Mouse (Mus musculus) embryonic stem cell, embryonic (primary cell): ENCODE data around the gene Plekhg1.

ENCODE experiments used
- CTCF ChIA-PET, 4 experiments: fragments of 300-600 bp in 2 of 4; fragments of 350-600 bp in 2 of 4; sonication (Branson Sonifier 250); formaldehyde crosslinking; loops; one replicate each; lab custom pipeline; 2022; ENCODE audit warnings: inconsistent platforms in 2 of 4; lab: Charles Lee
- POLR2A ChIA-PET, 4 experiments: fragments of 300-600 bp in 2 of 4; fragments of 350-600 bp in 2 of 4; sonication (Branson Sonifier 250); formaldehyde crosslinking; loops; one replicate each; lab custom pipeline; 2022; ENCODE audit warnings: antibody characterized with exemption in 4 of 4, inconsistent platforms in 1 of 4; lab: Charles Lee

The Plekhg1 gene

DNA sequence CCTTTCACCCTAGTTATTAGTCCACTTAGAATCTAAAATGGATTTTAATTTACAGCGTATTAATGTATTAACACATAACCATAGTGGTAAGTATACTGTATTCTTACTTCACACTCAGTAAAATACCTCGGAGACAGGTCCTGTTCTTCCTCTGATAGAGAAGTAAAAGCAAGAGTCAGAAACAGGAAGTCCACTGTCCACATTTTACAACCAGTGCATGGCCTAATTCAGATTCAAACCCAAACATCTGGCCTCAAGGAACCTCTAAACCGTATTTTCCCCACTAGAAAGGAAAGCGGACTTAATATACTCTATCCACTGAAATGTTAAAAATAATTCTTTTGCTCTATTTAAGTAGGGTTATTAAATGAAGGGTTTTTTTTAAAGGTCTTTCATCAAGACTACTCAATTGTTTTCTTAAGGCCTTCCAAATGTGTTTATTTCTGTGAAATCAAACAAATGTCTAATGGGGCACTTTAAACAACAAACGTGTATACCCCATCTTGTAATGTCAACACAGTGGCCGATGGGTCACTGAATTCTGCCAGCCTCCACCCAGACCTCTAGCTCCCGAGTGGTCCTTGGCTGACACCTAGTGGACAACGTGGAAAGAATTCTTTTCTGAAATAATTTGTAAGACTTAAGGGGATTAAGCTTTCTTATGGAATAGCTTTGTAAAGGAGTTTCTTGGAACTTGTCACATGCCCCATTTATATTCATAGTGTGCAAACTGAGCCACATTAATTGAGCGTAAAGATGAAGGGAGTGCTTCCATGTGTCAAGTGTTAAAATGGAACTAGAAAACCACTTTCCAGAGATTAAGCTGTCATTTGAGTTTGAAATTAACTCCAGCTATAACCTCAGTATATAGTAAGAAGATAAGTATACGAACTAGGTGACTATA, 203.6 kb downstream of the Plekhg1 start:
- POLR2A ChIA-PET: interaction anchor here in 3 of 4 experiments (0.6 to 2.0 kb wide), 33 partner anchors 8 to 447 kb away, joined by 3 to 11 read pairs (median 4); partner anchors contain the start of gene Mthfd1l (in 2 of the 3)
- CTCF ChIA-PET: interaction anchor here (0.5 to 2.1 kb wide), 58 partner anchors 9 to 784 kb away, joined by 3 to 25 read pairs (median 4); partner anchors contain the start of genes Mthfd1l (in 2 of the 4) and Plekhg1 (in 2 of the 4)

DNA sequence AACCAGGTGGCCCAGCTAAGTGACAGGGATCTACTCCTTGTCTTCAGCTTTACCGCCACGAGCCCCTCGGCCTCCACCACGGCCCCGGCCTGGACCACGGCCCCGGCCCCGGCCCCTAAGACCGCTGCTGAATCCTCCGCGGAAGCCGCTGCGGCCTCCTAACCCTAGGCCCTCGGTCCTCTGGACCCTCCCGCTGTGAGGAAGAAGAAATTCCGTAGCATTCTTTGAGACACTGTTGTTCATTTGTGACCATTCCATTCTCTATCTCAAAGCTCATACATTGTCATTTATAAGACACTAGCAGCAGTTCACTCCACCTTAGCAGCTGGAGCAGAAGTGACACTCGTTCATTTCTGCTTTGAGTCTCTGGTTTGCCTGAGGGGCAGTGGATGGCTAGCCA, 206.7 kb downstream of the Plekhg1 start:
- ChIA-PET POLR2A (interaction anchor here in 2 of 4 experiments (1.0 to 1.2 kb wide), 3 partner anchors 26 to 46 kb away, joined by 3 to 4 read pairs (median 3); partner anchors contain the start of gene Mthfd1l (in 1 of the 2)), CTCF (interaction anchor here in 1 of 4 experiments (0.6 kb wide), 1 partner anchor 12 kb away, joined by 11 read pairs; no protein-coding TSS in a partner anchor)

DNA sequence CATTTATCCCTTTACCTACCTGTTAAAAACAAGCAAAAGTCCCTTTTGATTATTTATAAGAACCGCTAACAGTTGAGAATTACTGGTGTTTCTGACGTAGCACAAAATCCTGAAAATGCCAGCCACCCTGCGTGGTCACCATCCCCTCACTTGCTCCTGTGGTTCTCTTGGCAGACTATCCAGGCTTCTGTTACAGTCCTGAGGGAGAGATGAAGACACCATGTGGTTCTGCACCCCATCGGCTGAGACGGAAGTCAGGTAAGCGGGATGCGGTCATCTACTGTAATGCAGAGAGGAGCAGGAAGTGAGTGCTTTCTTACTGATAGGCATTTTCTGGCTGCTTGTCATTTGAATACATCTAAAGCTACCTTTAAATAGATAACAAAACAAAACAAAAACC, 207.2 kb downstream of the Plekhg1 start:
- CTCF ChIA-PET: no interaction called here
- POLR2A ChIA-PET: interaction anchor here in 2 of 4 experiments (1.0 to 1.6 kb wide), 4 partner anchors 25 to 46 kb away, joined by 3 to 4 read pairs (median 3); partner anchors contain the start of gene Mthfd1l (in 1 of the 2)

DNA sequence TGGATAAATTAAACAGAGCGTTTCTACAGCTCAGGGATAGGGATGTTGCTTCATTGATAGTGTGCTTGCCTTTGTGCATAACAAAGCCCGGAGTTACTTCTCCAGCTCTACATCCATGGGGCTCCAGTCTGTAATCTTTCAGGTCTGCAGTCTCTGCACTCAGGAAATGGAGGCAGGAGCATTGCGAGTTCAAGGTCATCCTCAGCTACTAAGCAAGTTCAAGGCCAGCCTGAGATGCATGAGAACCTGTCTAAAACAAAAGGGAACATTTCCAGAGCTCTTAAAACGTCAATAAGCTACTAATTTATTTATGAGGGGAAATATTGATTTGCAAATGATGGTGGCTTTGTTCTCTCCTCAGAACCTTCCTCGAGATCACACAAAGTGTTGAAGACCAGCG, 209.1 kb downstream of the Plekhg1 start:
- ChIA-PET CTCF (interaction anchor here (0.7 to 1.5 kb wide), 6 partner anchors 9 to 1278 kb away, joined by 3 to 11 read pairs (median 3); no protein-coding TSS in a partner anchor), POLR2A (interaction anchor here (0.7 to 4.2 kb wide), 19 partner anchors 8 to 484 kb away, joined by 3 to 21 read pairs (median 3); partner anchors contain the start of gene Mthfd1l (in 2 of the 4))

DNA sequence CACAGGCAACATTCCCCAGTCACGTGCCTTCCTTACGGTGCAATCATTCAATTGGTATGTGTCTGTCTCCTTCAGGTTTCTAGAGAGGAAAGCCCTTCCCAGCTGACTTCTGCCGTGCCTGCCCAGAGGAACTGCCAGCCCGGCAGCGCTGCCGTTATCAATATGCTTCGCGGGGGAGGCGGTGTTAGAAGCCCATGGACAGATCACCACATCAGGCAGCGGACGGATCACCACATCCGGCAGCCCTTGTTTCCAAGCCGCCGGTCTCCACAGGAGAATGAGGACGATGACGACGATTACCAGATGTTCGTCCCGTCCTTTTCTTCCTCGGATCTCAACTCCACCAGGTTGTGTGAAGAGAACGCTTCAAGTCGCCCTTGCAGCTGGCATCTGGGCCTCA, 216.3 kb downstream of the Plekhg1 start:
- ChIA-PET POLR2A (interaction anchor here in 2 of 4 experiments (1.0 to 1.7 kb wide), 4 partner anchors 9 to 22 kb away, joined by 3 to 7 read pairs (median 3); partner anchors contain the start of gene Mthfd1l (in 1 of the 2)), CTCF (interaction anchor here in 1 of 4 experiments (1.8 kb wide), 1 partner anchor 16 kb away, joined by 6 read pairs; the partner anchor contains the start of gene Mthfd1l)

DNA sequence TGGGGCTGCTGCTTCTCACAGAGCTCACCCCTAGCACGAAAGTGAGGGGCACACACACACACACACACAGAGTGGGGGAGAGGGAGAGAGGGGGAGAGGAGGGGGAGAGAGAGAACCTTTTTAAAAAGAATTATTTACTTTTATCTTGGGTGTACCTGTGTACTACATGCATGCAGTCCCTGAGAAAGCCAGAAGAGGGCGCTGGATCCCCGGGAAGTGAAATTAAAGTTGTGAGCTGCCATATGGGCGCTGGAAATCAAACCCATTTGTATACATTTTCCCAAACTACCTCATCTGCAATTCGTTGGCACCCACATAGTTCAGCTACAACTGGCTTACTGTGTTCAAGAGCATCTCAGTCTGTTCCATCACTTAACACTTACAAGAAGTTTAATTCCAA, 218.4 kb downstream of the Plekhg1 start:
- CTCF ChIA-PET: interaction anchor here (0.6 to 3.3 kb wide), 20 partner anchors 8 to 235 kb away, joined by 3 to 11 read pairs (median 3); partner anchors contain the start of gene Mthfd1l (in 2 of the 4)
- POLR2A ChIA-PET: interaction anchor here (0.5 to 1.4 kb wide), 10 partner anchors 9 to 152 kb away, joined by 3 to 10 read pairs (median 4); partner anchors contain the start of gene Mthfd1l (in 3 of the 4)

DNA sequence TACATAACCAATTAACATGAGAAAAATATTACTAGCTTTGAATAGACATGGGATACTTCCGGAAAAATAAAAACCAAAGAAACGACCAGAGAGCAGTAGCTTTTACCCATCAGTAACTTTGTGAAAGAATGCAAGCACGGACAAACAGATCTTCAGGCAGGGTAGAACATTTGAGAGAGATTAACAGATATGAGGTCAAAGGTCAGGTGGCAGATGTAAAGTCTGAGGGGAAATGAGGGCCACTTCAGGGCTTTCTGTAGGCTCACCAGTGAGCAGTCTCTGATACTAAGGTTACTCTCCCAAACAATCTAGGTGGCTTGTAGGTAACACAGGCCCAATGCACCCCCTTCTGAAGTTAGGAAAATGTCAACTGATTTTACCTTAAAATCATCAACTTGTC, 228.9 kb downstream of the Plekhg1 start:
- ChIA-PET POLR2A (interaction anchor here in 2 of 4 experiments (0.5 to 1.0 kb wide), 5 partner anchors 14 to 330 kb away, joined by 3 to 6 read pairs (median 3); no protein-coding TSS in a partner anchor), CTCF (interaction anchor here in 1 of 4 experiments (1.9 kb wide), 1 partner anchor 401 kb away, joined by 6 read pairs; no protein-coding TSS in a partner anchor)

DNA sequence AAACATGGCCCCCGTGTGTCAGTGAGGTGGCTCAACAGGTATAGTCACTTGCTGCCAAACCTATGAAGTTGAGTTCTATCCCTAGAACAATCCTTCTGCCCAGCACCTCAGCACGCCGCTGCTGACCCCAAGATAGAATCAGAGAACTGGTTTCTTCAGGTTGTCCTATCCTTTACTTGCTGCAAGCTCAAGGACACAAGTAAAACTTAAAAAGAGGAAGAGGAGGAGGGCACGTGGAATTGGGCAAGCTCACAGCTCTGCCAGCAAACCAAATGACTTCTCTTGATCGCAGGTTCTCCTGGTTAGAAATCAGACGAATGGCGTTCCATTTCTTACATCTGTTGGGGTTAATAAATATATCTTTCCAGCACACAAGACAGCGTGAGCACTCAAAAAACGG, 232.1 kb downstream of the Plekhg1 start:
- ChIA-PET CTCF (interaction anchor here in 3 of 4 experiments (0.5 to 1.3 kb wide), 14 partner anchors 12 to 439 kb away, joined by 3 to 10 read pairs (median 4); no protein-coding TSS in a partner anchor), POLR2A (interaction anchor here (0.6 to 9.1 kb wide), 77 partner anchors 8 to 460 kb away, joined by 3 to 76 read pairs (median 4); partner anchors contain the start of genes Armt1 (in 2 of the 4), Rmnd1 (in 2 of the 4) and Plekhg1 (in 1 of the 4))

DNA sequence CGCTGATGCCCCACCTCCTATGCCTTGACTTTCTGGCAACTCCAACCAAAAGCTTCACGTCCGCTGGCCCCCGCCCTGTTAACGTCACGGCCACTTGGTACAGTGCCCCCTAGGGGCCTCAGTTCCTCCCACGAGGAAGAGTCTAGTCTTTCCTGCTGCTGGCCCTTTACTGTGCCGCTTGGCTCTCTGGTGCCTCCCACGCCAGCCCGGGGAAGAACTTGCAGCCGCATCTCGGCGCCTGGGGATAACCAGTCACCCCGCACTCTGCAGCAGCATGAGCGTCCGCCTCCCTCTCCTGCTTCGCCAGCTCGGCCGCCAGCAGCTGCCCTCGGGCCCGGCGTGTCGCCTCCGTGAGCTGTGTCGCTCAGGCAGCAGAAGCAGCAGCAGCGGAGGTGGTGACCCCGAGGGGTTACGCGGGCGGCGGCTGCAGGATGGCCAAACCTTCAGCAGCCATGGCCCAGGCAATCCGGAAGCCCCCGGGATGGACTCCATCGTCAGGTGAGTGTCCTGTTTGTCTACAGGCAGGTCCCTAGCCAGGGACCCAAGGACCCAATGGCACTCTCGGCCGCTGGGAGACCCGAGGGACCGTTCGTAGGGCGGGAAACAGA, 232.9 kb downstream of the Plekhg1 start, which contains the start of gene Mthfd1l:
Mthfd1l (plus strand) TSS at position 138 of the 608 bp plus-strand sequence.
- CTCF ChIA-PET: interaction anchor here in 3 of 4 experiments (0.5 to 1.3 kb wide), 15 partner anchors 13 to 1651 kb away, joined by 3 to 10 read pairs (median 4); no protein-coding TSS in a partner anchor
- POLR2A ChIA-PET: interaction anchor here (0.6 to 9.1 kb wide), 80 partner anchors 9 to 459 kb away, joined by 3 to 76 read pairs (median 4); partner anchors contain the start of genes Armt1 (in 2 of the 4), Rmnd1 (in 2 of the 4) and Plekhg1 (in 1 of the 4)

DNA sequence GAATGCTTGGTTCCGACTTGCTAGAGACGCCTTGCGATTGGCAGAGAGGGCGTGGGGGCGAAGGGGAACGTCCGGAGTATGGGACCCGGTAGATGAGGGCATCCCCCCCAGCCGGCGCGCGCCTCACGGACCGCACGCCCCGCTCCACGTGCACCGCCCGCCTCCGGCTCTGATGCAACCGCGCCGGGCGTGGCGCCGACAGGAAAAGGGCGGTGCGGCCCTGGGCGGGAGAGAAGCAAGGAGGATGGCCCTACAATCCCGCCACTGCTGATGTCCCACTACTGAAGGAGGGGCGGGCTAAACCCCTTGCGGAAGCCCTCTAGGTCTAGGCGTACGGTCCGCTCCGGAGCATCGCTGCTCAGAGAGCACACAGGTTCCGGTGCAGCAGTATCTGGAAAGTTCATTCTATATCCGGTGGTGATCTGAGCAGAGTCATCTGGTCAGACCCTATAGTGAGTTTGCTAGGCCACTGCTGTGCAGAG, 233.5 kb downstream of the Plekhg1 start:
- ChIA-PET CTCF (interaction anchor here in 1 of 4 experiments (1.2 to 1.3 kb wide), 2 partner anchors 15 to 404 kb away, joined by 4 to 10 read pairs; no protein-coding TSS in a partner anchor), POLR2A (interaction anchor here in 3 of 4 experiments (0.6 to 9.1 kb wide), 35 partner anchors 9 to 413 kb away, joined by 3 to 76 read pairs (median 6); partner anchors contain the start of gene Plekhg1 (in 1 of the 3))

DNA sequence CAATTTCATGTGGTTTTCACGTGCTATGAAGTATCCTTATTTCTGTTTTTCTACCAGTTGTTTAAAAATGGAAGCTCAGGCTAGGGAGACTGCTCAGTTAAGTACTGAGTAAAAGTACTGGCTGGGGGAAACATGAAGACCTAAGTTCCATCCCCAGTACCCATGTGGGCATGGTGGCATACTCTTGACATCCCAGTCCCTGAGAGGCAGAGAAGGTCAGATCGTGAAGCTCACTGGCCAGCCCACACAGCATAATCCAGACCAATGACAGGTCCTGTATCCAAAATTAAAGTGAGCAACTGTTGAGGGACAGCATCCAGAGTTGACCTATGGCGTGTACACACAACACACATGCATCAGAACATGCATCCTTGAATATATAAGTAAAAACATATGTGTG, 234.2 kb downstream of the Plekhg1 start:
- ChIA-PET POLR2A (interaction anchor here (0.6 to 9.1 kb wide), 31 partner anchors 8 to 679 kb away, joined by 3 to 76 read pairs (median 3); no protein-coding TSS in a partner anchor), CTCF (interaction anchor here (0.6 to 1.3 kb wide), 5 partner anchors 20 to 430 kb away, joined by 3 to 4 read pairs (median 3); no protein-coding TSS in a partner anchor)

DNA sequence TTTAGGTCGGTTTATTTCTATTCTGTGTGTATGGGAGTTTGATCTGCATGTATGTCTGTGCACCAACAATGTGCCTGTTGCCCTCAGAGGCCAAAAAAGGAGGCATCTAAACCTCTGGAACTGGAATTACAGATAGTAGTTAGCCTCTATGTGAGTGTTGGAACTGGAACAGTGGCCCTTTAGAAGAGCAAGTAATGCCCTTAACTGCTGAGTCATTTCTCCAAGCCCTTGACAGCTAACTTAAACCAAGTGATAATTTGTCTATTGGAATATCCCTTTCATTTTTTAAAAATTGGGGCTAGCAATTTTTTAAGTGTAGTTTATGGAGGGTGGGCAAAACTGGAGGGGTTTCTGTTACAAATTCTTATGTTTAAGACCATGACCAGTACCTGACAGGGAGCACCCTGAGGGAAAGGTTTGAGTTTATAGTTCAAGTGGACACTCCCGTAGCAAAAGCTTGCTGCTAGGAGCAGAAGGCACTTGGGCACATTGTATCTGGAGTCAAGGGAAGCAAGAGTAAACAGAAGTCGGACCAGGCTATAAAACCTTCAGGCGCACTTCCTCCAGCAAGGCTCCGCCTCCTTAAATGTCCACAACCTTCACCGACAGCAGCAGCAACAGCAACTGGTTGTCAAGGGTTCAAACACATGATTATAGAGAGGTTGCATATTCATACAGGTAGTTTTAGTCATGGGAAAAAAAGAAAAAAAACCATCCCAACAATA, 235.9 kb downstream of the Plekhg1 start:
- CTCF ChIA-PET: interaction anchor here in 3 of 4 experiments (0.5 to 1.2 kb wide), 4 partner anchors 74 to 557 kb away, joined by 3 to 7 read pairs (median 4); no protein-coding TSS in a partner anchor
- POLR2A ChIA-PET: interaction anchor here in 2 of 4 experiments (0.9 to 9.1 kb wide), 10 partner anchors 7 to 267 kb away, joined by 3 to 76 read pairs (median 6); no protein-coding TSS in a partner anchor

DNA sequence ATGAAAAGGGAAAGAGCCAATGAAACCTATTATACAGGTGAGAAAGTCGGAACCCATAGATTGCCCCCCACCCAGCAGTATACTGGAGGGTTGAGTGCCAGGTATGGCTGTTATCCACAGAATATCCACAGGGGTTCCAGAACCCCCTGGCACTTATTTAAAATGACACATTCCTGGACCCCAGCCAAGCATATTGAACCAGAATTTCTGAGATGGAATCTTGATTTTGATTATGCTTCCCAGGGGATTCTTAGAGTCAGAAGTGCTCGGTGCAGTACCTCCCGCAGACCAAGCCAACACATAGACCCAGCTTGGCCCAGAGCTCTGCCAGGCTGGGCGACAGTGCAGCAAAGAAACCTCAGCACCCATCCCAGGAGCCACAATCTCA, 236.5 kb downstream of the Plekhg1 start:
- POLR2A ChIA-PET: interaction anchor here in 3 of 4 experiments (0.6 to 9.1 kb wide), 8 partner anchors 12 to 453 kb away, joined by 3 to 76 read pairs (median 4); no protein-coding TSS in a partner anchor
- CTCF ChIA-PET: interaction anchor here in 1 of 4 experiments (0.5 kb wide), 1 partner anchor 33 kb away, joined by 3 read pairs; no protein-coding TSS in a partner anchor

DNA sequence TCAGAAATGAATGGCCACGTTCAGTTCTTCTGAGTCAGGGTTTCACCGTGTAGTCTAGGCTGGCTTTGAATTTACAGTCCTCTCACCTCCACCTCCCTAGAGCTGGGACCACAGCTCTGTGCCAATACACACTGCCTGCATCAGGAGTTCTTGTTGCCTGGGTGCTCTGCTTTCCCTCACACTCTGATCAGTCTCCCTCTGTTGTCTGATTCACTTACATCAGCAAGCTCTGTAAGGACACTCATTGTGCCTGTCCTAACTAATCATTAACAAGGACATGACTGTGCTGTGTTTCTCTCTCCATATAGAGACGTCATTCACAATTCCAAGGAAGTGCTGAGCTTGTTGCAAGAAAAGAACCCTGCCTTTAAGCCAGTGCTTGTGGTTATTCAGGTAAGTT, 238.2 kb downstream of the Plekhg1 start:
- ChIA-PET CTCF (interaction anchor here in 1 of 4 experiments (0.7 kb wide), 1 partner anchor 105 kb away, joined by 3 read pairs; no protein-coding TSS in a partner anchor), POLR2A (interaction anchor here in 3 of 4 experiments (0.5 to 9.1 kb wide), 15 partner anchors 12 to 683 kb away, joined by 3 to 76 read pairs (median 3); no protein-coding TSS in a partner anchor)

DNA sequence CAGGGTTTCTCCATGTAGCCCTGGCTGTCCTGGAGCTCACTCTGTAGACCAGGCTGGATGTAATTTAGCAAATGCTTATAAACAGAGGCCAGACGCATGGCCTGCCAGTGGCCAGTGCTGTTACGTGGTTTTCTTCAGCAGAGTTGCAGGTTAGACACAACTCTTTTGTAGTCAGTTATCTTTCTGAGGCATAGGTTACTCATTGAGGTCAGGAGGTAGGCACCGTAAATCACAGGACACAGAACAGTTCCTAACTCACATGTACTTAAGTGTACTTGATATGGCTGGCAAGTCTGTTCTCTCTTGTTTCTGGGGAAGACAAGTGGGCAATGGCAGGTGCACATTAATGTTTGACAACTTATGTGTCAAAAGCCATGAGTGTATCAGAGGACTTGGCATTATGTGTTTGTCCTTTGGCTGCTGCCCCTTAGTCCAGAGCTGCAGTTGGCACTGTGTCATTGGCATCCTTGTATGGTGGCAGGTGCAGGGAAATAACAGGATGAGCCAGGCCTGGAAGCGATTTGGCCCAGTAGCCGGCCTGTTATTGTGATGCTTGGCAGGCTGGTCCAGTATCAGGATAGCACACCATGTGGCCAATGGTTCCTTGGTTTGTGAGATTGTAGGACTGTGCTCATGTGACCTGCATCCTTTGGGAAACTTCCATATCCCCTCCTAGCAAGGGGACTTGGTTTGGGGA, 238.8 kb downstream of the Plekhg1 start:
- ChIA-PET CTCF (interaction anchor here in 1 of 4 experiments (0.7 kb wide), 1 partner anchor 106 kb away, joined by 3 read pairs; no protein-coding TSS in a partner anchor), POLR2A (interaction anchor here in 3 of 4 experiments (0.5 to 9.1 kb wide), 12 partner anchors 12 to 265 kb away, joined by 3 to 76 read pairs (median 3); no protein-coding TSS in a partner anchor)
